Mouse (Mus musculus): ENCODE results near the gene Ldlrad3.

Ldlrad3 gene

DNA sequence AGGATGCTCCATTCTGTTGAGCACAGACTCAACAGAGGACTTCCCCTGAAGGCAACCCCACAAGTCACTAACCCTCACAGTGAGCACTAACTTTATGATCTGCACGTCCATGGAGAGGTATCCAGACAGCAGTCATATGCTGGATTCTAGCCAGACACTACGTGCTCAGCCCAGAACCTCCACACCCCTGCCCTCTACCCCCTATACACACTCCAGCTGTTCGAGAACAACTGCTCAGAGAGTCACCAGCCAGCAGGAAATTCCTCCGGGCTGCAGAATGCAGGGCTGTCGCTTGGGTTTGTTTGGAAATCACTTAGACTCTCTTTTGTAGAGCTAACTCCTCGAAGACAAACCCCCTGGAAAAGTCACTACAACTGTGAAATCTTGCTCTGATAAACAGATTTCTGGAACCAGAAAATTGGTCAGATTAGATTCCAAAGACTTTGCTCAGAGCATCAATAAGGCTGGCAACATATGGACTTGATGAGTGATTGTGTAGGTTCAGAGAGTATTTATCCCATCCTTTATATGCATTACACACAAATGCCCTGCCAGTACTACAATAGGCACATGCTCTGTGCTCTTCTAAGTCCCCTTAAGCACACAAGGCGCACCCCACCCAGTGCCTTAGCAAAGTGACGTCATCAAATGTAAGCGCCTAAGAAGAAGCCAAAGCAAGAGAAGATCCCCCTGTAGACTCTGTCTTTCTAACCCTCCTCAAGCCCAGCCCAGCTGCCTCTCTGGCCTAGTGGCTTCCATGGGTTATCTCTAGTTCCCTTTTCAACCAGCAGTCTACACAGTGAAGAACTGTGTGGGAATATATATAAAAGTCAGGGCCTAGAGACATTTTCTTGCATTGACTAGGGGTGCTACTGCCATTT lies 69.4 kb downstream of the Ldlrad3 start:
- DNase-seq (ENCODE audit: low read depth, low spot score), result no peak

DNA sequence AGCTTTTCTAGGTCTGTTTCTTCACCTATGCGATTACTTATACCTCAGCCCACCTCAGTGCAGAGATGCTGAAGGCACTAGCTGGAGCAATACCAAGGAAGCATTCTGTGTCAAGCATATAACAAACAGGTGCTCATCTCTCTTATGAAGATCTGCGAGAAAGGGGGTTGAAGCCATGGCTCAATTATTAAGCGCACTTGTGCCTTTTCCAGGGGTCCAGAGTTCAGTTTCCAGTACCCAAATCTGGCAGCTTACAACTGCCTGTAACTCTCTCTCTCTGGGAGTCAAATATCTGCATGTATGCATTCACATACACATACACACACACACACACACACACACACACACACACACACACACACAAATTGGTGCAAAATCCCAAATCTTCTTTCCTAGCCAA lies 72.4 kb downstream of the Ldlrad3 start:
- no peak for DNase-seq (ENCODE audit: low read depth, low spot score)

DNA sequence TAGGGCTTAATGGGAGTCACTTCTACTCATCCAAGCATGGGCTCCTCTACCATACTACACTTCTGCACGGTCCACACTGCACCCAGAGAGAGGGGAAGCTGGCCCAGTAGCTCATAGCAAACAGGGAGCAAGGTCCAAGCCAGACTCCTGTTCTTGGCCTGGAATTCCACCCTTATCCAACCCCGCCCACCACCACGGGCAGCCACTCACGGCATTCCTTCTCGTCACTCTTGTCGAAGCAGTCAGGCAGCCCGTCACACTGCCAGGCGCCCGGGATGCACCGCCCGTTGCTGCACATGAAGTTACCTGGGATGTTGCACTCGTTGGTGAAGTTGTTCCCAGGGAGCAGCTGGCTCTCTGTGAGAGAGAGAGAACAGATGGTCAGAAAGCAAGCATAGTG lies 72.9 kb downstream of the Ldlrad3 start:
- no peak for DNase-seq (ENCODE audit: low read depth, low spot score)

DNA sequence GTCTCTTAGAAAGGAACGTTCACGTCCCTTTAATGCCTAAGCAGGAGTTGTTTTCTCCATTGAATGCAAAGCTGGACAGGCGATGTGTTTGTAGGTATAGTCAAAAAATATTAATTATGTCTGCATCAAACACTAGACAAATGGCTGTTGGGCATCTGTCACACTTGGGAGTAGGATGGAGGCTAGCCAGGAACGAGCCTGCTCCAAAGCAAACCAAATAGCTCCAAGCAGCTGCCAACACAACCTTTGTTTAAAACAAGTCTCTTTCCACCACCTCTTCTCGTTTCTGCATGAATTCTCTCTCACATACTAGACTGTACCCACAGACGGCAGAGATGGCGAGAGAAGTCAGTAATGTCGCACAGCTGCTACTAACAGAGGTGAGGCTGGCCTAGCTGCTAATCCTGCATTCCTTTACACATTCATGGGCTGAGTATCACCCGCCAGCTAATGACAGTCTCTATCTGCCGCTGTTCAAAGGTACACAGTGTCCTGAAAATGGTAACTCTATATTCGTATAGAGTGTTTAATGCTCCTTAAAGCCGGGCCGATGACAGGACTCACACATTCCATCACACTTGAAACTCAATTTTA lies 74.2 kb downstream of the Ldlrad3 start:
- no peak for DNase-seq (ENCODE audit: low read depth, low spot score)

DNA sequence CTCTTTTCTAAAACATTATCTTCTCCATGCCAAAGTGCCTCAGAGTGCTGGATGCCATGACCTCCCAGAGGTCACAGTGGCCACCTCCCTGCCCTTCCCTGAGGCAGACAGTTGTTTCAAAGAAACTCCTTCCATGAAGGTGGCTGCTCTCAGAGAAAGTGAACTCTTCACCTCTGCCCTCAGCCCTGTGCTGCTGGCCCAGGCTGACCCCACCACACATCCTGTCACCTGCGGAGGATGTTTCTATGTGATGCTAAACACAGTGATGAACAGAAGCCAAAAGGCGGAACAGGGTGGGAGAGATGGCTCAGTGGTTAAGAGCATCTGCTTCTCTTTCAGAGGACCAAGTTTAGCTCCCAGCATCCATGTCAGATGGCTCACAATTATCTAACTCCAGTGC lies 75.9 kb downstream of the Ldlrad3 start:
- no peak for DNase-seq (ENCODE audit: low read depth, low spot score)

DNA sequence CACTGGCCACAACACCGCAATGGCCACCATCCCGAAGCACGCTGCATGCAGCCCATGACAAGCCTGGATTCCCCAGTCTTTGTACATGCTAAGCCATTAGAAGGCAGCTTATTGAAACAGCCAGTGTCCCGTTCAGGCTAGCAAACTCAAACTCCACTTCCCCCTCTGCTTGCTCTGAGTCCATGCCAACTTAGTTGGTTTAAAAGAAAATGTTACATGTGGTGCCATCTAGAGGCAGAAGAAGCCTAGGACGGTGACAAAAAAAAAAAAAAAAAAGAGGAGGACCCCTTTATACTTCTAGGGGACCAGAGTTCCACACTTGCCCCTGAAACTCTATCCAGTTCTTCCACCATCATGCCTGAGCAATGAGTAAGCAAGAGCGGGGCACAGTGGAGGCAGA lies 78.9 kb downstream of the Ldlrad3 start:
- DNase-seq (ENCODE audit: low read depth, low spot score), result no peak

DNA sequence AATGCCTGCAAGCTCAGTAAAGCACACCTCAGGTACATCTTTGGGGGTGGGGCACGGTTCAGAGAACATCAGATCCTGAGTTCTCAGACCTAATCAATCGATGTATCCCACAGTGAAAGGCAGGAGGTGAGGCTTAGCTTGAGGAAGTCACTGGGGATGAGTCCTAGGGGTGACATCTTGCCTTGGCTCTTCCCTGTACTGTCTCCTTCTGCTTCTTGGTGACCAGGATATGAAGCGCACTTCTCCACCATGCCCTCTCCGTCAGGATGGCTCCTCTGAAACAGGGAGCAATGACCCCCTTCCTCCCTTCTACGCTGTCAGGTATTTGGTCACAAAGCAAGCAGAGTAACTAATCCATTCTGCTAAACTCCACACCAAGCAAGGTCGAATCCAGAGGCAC lies 79.5 kb downstream of the Ldlrad3 start:
- DNase-seq (ENCODE audit: low read depth, low spot score), result no peak

DNA sequence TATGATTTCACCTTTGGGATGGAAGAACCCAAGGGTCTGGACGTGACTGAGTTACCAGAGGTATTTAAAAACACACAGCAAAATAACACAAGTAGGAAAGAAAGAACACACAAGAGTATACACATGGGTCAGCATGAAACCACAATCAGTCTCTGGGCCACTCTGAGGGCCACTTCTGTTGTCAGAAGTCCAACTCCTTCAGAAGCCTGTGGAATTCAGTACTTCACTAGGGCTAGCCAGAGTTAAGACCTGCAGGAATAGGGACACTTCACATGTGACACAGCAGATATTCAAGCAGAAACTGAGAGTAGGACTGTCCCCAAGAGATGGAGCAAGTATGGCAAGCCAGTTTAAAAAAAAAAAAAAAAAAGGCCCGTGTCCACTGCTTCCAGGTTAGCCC lies 80.7 kb downstream of the Ldlrad3 start:
- DNase-seq (ENCODE audit: low read depth, low spot score), result no peak

DNA sequence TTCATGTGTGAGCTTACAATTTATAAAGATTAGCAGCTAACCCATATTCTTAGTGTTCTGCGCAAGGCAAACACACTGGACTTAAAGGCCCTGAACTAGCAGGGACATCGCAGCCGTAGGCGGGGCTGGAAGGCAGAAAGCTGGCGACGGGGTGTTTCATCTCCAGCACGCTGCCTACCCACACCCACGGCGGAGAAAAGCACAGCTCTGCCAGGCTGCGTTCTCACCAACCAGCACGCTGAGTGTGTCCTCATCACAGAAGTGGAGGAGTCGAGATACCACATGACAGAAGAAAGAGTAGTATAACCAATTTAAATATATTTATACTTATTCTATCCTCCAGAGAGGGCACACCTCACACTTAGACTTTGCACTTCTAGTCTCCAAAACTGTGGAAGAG lies 82.2 kb downstream of the Ldlrad3 start:
- no peak for DNase-seq (ENCODE audit: low read depth, low spot score)

DNA sequence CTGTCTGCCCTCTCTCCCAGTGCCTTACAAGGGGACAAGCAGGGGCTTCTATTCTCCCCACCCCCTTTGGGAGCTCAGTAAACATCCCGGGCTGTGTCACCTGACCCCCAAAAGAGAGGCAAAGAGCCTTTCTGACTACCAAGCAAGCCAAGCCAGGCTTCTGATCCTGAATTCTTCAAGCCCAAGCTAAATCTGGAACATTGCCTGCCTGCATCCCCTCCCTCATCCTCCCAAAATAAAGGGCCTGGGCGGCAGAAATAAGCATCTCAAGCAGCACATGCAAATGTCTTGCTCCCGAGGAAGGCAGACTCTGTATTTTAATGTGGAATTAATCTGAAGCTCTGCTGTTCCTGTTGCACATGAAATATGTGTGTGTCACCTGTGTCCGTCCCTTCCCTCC lies 85.7 kb downstream of the Ldlrad3 start:
- DNase-seq (ENCODE audit: low read depth, low spot score), result no peak

DNA sequence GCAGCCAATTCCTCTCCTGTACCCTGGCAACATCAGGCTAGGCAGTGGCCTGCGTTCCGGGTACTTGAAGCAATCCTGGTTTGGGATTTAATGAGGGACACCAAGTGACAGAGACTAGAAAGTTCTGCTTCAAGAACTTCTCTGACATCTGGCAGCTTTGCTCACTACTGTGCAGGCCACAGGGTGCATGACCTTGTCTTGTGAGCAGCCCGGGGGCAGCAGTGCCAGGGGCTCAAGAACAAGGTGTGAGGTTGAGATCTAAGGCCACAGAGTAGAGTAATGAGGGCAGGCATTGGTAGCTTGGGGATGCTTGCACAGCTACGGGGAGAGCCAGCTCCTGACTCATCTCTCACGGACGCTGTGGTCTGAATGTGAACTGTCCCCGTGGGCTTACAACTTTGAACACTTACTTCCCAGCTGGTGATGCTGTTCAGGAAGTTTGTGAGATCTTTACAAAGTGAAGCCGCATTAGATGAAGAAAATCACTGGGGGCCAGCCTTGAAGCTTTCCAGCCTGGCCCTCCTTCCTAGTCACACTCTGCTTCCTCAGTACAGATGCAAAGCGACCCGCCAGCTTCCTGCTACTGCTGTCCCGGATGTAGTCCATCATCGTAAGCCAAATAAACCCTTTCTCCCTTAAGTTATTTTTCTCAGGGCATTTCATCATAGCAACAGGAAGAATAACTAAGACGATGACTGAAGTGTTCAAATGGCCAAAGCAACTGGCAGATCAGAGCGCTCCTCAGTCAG lies 86.3 kb downstream of the Ldlrad3 start:
- no peak for DNase-seq (ENCODE audit: low read depth, low spot score)

DNA sequence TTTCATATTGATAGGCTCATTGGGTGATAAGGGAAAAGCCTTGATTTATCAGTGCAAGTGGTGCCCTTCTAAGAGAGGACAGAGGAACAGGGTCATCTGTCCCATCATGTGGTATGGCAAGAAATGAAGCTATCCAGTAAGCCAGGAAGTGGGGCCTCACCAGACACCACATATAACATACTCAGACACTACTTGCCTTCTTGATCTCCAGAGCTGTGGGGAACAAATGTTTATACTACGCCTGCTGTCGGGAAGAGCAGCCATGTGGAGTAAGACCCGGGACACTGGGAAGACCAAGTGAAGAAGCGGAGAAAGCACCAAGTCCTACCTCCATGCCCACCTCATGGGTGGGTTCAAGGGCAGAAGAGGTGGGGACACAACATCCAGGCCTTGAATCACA lies 86.9 kb downstream of the Ldlrad3 start:
- DNase-seq (ENCODE audit: low read depth, low spot score), result no peak

DNA sequence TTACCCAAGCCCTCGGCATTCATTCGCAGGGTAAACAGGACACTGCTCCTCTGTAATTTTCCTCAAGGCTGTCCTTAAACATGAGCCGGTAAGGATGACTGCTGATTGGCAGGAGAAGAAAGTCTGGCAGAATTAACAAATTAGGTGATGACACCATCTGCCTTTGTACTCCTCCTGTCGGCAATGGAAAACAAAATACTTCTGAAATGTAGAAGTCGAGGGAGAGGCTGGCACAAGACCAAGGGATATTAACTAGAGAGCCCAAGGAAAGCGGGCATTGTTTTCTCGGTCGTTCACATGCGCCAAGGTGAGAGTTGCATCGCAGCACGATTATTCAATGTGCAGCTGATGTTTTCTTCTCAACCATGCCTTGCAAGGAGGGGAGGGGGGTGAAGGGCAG lies 91.4 kb downstream of the Ldlrad3 start:
- no peak for DNase-seq (ENCODE audit: low read depth, low spot score)

DNA sequence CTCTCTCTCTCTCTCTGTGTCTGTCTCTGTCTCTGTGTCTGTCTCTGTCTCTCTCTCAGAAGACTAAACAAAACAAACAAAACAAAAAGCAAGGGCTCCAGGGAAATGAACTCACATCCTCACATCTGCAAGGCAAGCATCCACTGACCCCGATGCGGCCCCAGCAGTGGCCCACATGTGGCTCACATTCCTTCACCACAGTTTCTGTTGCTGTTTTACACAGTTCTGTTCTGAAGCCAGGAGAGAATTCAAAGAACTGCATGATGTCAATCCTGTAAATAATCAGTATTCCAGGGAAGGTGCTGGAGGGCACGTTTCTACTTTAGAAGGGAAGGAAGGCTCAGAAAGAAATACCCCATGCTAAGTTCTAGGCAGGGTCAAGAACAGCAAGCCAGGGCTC lies 91.9 kb downstream of the Ldlrad3 start:
- DNase-seq (ENCODE audit: low read depth, low spot score), result no peak

DNA sequence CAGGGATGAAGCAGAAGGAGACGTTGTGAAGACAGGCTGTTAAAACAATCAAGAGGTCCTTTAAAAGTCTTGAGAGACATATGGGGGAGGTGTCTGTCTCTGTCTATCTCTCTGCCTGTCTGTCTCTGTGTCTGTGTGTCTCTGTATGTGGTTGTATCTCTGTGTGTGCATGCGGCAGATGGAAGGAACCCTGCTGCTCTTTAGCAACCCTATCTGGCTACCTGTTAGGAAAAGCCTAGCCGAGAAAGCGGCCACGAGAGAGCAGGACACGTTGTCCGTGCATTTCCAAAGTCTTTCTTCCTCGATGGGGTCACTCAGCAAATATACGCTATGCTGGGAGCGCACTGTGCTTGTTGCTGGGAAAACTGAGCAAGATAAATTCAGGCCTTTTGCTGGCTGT lies 93.6 kb downstream of the Ldlrad3 start:
- DNase-seq (ENCODE audit: low read depth, low spot score), result no peak

DNA sequence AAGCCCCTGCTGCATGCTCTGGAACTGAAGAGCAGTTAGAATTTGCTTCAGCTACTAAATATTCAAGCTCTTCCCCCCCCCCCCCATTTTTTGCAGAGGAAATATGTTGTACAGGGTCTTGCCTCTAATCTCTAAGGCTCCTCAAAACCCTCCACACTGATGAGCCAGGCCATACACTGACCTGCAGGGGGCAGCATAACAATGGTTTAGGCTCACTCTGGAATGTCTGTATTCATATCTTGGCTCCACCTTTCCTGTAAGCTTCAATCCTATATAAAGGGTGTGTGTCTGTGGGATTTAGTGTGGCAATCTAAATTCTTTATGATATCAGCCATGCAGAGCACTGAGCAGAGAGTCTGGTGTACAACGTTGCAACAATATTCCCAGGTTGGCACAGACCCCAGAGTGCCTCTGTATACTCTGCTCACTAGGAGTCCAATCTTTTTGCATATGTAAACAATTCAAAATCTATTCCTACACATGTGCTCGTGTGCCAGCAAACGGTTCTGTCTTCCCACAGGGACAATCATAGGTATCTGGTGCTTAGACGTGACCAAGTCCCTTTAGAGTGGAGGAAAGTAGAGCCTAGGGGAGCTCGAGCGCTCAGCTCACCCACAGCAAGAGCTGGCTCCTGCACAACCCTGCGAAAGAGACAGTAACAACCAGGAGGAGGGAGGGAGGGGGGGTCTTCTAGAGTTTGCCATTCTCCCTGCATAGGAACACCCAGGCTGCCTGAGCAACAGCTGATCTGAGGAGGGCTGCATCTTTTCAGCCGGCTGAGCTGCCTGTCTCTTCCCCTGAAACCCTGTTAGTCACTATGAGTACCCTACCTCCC lies 94.5 kb downstream of the Ldlrad3 start:
- peak; percentile 70 for DNase-seq (ENCODE audit: low read depth, low spot score)

DNA sequence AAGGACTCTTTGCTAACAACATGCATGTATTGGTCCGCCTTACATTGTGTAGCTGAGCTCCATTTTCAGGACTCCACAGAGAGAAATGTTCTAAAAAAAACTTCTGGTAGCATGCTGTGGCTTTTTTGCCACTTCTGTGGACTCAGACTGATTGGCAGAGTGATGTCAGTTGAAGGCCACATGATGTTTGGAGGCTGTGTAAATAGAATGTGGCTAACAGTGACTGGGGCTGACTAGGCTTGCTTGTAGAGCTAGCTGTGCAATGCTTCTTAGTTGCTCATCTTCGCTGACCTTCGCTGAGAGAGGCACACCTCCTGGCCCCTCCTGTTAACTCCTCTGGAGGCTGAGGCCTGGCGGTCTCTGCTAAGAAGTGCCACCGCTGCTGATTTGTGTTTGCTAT lies 98.4 kb downstream of the Ldlrad3 start:
- no peak for DNase-seq (ENCODE audit: low read depth, low spot score)

DNA sequence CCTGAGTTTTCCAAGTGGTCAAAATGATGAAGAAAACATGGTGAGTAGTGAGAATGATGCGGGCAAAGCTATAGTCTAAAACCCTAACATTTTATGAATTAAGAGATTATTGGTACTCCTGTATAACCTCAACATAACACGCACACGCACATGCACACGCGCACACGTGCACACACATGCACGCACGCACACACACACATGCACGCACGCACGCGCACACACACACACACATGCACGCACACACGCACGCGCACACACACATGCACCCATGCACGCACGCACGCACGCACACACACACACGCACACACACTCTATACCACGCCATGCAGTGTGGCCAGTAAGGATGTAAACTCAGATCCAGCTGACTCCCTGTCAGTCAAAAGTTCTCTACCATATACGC lies 99.6 kb downstream of the Ldlrad3 start:
- DNase-seq (ENCODE audit: low read depth, low spot score), result no peak

DNA sequence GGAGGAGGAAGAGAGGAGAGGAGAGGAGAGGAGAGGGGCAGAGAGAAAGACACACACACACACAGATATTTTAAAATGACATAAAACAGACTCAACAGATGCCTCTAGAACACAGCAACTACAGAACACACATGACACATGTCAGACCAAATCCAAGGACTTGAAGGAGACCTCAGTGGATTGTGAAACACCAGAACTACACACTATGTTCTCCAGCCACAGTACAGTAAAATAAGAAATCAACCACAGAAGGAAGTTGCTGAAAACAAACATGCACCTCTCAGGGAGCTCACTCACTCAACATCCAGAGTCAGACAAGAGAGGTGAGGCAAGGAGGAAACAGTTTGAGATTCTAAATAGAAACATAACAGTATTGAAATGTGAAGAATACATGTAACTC lies 103.4 kb downstream of the Ldlrad3 start:
- DNase-seq (ENCODE audit: low read depth, low spot score), result no peak

DNA sequence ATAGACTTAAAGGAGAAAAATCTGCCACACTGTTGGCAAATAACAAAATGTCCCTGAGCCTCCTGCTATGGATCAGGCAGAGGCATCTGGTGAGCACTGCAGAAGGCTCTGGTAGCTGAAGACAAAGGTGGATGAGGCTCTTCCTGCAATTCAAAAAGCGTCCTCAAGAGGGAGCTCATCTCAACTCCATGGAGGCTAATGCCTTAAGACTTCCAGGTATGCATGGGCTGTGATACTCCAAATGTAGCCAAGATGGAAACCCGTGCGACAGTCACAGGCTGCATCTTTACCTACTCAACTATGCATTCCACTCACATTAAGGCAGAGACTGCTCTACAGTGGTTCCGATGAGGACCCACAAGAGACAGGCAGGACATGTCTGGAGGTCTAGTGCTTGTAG lies 108.6 kb downstream of the Ldlrad3 start:
- DNase-seq (ENCODE audit: low read depth, low spot score), result peak; percentile 45

DNA sequence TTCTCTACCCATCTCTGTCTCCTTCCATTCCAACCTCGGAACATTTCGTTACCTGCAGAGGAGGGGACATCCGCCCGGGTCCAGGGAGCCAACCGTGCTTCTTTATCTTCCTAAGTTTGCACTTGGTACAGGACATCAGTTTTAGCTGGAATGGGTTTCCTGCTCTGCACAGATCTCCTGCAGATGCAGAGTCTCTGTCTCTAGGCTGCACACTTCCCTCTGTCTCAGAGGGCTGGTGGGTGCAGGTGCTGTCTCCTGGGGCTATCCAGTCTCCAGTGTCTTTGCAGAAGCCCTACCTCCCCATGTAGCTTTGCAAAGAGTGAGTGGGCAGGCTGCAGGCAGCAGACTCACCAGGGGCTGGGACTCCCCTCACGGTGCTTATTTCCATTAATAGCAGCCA lies 109.9 kb downstream of the Ldlrad3 start:
- DNase-seq (ENCODE audit: low read depth, low spot score), result no peak

All from embryo, embryonic 11.5 days (tissue).